In genomic region chr6:5234563-5234962, GRCm38 (mm10) we compare ENCODE assay signal across 21 mouse cellular contexts. TPM values are rescaled to one million over a fixed set of nuclear protein-coding genes. Genes with fewer than 3 reads are reported as not detected.
"Had no signal": no experiment of that assay in that cellular context is flagged by ENCODE, and none has a peak within 500 bp of the region (broad histone marks: within the 10 kb centered on the region; RNA-seq: fewer than 3 reads in every experiment).

No protein-coding gene starts in this region.

- H3K9me3 ChIP-seq: liver, embryonic 13.5 days; liver, embryonic 15.5 days; lung, embryonic 15.5 days; megakaryocyte, embryonic 14.5 days; midbrain, embryonic 13.5 days; midbrain, embryonic 15.5 days; neural tube, embryonic 12.5 days; stomach, embryonic 15.5 days had no signal

- H3K27me3 ChIP-seq: liver, embryonic 13.5 days; liver, embryonic 15.5 days; lung, embryonic 15.5 days; megakaryocyte, embryonic 14.5 days; midbrain, embryonic 13.5 days; midbrain, embryonic 15.5 days; neural tube, embryonic 12.5 days; stomach, embryonic 15.5 days had no signal

- DNase-seq: liver, embryonic 13.5 days; liver, postnatal 0 days; lung, postnatal 14 days; right cerebral cortex, postnatal 14 days; thymus, adult 2 months; thymus, postnatal 25 days had no signal

- H3K36me3 ChIP-seq: lung, embryonic 15.5 days; midbrain, embryonic 13.5 days; midbrain, embryonic 15.5 days; neural tube, embryonic 12.5 days; stomach, embryonic 15.5 days had no signal

- ATAC-seq: liver, postnatal 0 days; midbrain, embryonic 13.5 days; midbrain, embryonic 15.5 days had no signal

- H3K4me3 ChIP-seq: liver, embryonic 13.5 days; liver, embryonic 15.5 days; lung, embryonic 15.5 days; megakaryocyte, embryonic 14.5 days; midbrain, embryonic 13.5 days; midbrain, embryonic 15.5 days; neural tube, embryonic 12.5 days; stomach, embryonic 15.5 days had no signal

- H3K4me2 ChIP-seq: liver, embryonic 13.5 days; liver, embryonic 15.5 days; lung, embryonic 15.5 days; midbrain, embryonic 11.5 days; midbrain, embryonic 13.5 days; midbrain, embryonic 15.5 days; neural tube, embryonic 12.5 days; stomach, embryonic 15.5 days had no signal

- H3K27ac ChIP-seq: liver, embryonic 13.5 days; liver, embryonic 15.5 days; lung, embryonic 15.5 days; macrophage; midbrain, embryonic 13.5 days; midbrain, embryonic 15.5 days; neural tube, embryonic 12.5 days; stomach, embryonic 15.5 days; stomach, postnatal 0 days had no signal

- H3K9ac ChIP-seq: liver, embryonic 13.5 days; liver, embryonic 15.5 days; liver, postnatal 0 days; lung, embryonic 15.5 days; midbrain, embryonic 13.5 days; midbrain, embryonic 15.5 days; neural tube, embryonic 12.5 days; stomach, embryonic 15.5 days had no signal

- H3K4me1 ChIP-seq: lung, embryonic 15.5 days; megakaryocyte, embryonic 14.5 days; midbrain, embryonic 13.5 days; midbrain, embryonic 15.5 days; neural tube, embryonic 12.5 days; stomach, embryonic 15.5 days had no signal

RNA-seq across cellular contexts. Expression of gene Pon1, which starts 40.8 kb away (rescaled TPM):
- total RNA-seq: monocyte, adult 5-6 weeks; neutrophil, adult 5-6 weeks had no signal
- polyA plus RNA-seq: lung, embryonic 15.5 days; macrophage; midbrain, postnatal 0 days; neural tube, embryonic 12.5 days; neural tube, embryonic 14.5 days; testis, adult 2 months had no signal
